Mouse (Mus musculus) limb, embryonic 12.5 days (tissue): Measurements from ENCODE around the gene Ublcp1. TPM values are rescaled to one million over a fixed set of nuclear protein-coding genes. Genes with fewer than 3 reads are reported as not detected.

Source experiments
- ATAC-seq: fragments of 200-750 bp; cut with Nextera tagmentation; 2 replicates; pipeline ENCODE4 v1.8.0; 2017; ENCODE audit warnings: low read depth, moderate TSS enrichment; ENCODE audit not compliant: insufficient number of reproducible peaks, insufficient read depth, low FRiP score, low TSS enrichment
- H3K27ac ChIP-seq: fragments of 300-500 bp; sonication (generic); 2 replicates; pipeline ENCODE4 v1.5.1; 2016; ENCODE audit warnings: mild to moderate bottlenecking, moderate library complexity
- H3K27me3 ChIP-seq: fragments of 300-500 bp; sonication (generic); 2 replicates; pipeline ENCODE4 v1.6.1; 2016; ENCODE audit warnings: mild to moderate bottlenecking, moderate library complexity
- H3K36me3 ChIP-seq: fragments of 300-500 bp; sonication (generic); 2 replicates; pipeline ENCODE4 v1.6.1; 2016; ENCODE audit warnings: mild to moderate bottlenecking, moderate library complexity
- H3K4me1 ChIP-seq: fragments of 300-500 bp; sonication (generic); replicated peaks from 2 replicates; pipeline ENCODE4 v1.6.1; 2016
- H3K4me2 ChIP-seq: fragments of 300-500 bp; sonication (generic); 2 replicates; pipeline ENCODE4 v1.6.1; 2016; ENCODE audit warnings: mild to moderate bottlenecking, moderate library complexity
- H3K4me3 ChIP-seq: fragments of 300-500 bp; sonication (generic); replicated peaks from 2 replicates; pipeline ENCODE4 v1.5.1; 2016; ENCODE audit warnings: mild to moderate bottlenecking
- H3K9ac ChIP-seq: fragments of 300-500 bp; sonication (generic); replicated peaks from 2 replicates; pipeline ENCODE4 v1.6.1; 2016; ENCODE audit warnings: mild to moderate bottlenecking, moderate library complexity
- H3K9me3 ChIP-seq: fragments of 300-500 bp; sonication (generic); 2 replicates; pipeline ENCODE4 v1.6.1; 2016; ENCODE audit warnings: mild to moderate bottlenecking, moderate library complexity
- WGBS: fragments of 180-500 bp; shearing (Covaris S2); methylation state at CpG from one replicate; pipeline ENCODE4 v1.1.7; 2016; 5-methylcytosine and 5-hydroxymethylcytosine counted together
- polyA plus RNA-seq: library from polyadenylated mRNA; unstranded; fragments of >200 nt; fragmentation: Nextera tagmentation; extraction: Ambion mirVana; gene quantifications from 2 replicates; pipeline ENCODE4 v1.2.1, GENCODE M21; 2016

The Ublcp1 gene
- polyA plus RNA-seq, 1 experiment from 2014 or later: 76.3 TPM

DNA sequence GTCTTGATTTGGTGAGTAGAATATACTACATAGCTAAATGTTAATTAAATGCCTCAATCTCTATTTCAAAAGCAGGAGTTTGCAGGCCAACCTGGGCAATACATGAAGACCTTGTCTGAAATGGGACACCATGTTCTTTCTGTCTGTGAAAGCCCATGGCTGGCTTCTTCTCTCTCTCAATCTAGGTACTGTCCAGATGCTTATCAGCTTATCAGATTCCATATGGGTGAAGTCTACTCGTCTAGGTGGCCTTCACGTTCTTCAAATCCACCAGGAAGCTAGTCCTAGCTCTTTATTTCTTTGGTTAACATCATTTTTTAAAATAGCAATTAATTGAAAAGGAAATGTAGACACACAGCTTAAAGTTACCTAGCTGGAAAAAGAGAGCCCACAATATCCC is 39.6 kb upstream of the Ublcp1 start:
- Histone ChIP-seq H3K9me3 (no peaks in the 10 kb centered on the region), H3K4me2 (no peak overlapping the region), H3K27ac (no peak overlapping the region), H3K36me3 (no peaks in the 10 kb centered on the region), H3K27me3 (no peaks in the 10 kb centered on the region), H3K4me1 (no peaks in the 10 kb centered on the region), H3K4me3 (no peak overlapping the region), H3K9ac (no peak overlapping the region)
- WGBS: 83% methylated on average over 2 of the region's 2 CpGs
- no peak for ATAC-seq

DNA sequence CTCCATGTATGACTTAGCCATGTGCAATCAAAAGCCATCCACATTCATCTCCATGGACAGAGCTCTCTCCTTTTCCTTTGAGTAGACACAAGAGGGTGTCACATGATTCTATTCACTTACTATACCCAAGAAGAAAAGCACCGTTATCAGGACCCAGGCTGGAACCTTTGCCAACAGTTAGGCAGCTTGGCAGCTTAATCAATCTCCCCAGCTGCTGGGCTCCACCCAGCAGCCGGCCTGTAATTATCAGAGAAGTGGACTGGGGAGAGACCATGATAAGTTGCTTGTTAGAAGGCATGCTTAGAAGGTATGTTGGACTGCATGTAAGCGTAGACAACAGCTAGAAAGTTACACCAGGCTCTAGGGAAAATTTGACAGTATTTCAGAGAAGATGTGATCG is 38.6 kb upstream of the Ublcp1 start:
- WGBS: 75% methylated on average over 4 of the region's 4 CpGs
- Histone ChIP-seq H3K4me3 (no peak overlapping the region), H3K36me3 (no peaks in the 10 kb centered on the region), H3K9me3 (no peaks in the 10 kb centered on the region), H3K9ac (no peak overlapping the region), H3K4me1 (no peaks in the 10 kb centered on the region), H3K27ac (no peak overlapping the region), H3K27me3 (no peaks in the 10 kb centered on the region), H3K4me2 (no peak overlapping the region)
- ATAC-seq: no peak

DNA sequence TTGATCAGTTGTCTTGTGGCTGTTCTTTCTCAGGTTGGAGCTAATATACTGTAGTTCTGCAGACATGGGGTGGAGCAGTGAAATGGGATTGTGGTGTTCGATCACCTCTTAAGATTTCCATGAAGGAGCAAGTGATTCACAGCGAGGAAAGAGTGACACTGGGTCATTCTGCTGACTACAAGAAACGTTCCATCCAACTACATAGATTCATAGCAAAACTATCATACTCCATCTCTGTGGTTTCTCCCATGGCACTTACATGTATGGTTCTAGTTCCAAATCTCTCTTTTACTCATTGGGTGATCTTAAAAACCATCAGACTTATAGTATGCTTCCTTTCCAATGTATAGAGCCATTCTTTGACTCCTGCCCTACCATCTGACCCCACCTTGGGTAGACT is 34.5 kb upstream of the Ublcp1 start:
- Histone ChIP-seq H3K9me3 (no peaks in the 10 kb centered on the region), H3K36me3 (no peaks in the 10 kb centered on the region), H3K4me3 (no peak overlapping the region), H3K27me3 (no peaks in the 10 kb centered on the region), H3K27ac (no peak overlapping the region), H3K4me1 (no peaks in the 10 kb centered on the region), H3K4me2 (no peak overlapping the region), H3K9ac (no peak overlapping the region)
- WGBS: 78% methylated on average over 3 of the region's 3 CpGs
- ATAC-seq: no peak

DNA sequence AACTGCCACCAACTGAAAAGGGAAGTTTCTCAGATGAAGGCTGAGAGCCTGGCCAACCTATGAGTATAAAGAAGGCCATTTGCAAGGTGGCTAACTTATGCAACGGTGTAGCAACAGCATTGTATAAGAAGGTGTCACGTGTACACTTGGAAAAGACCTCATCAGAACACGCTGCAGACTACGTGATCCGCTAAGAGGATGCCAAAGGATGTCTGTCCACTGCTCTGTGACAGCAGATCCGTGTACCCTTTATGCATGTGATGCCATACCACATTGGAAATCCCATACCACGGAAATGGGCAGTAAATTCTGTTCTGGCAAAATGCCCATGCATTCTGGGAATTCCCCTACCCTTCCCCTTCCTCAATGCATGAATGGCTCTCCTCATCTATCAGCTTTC is 33.8 kb upstream of the Ublcp1 start:
- H3K4me1 ChIP-seq: no peaks in the 10 kb centered on the region
- H3K9ac ChIP-seq: no peak overlapping the region
- WGBS: 87% methylated on average over 7 of the region's 7 CpGs
- no peak overlapping the region for H3K27ac ChIP-seq
- H3K36me3 ChIP-seq: no peaks in the 10 kb centered on the region
- H3K4me2 ChIP-seq: no peak overlapping the region
- ATAC-seq: no peak
- no peak overlapping the region for H3K4me3 ChIP-seq
- H3K27me3 ChIP-seq: no peaks in the 10 kb centered on the region
- H3K9me3 ChIP-seq: no peaks in the 10 kb centered on the region

DNA sequence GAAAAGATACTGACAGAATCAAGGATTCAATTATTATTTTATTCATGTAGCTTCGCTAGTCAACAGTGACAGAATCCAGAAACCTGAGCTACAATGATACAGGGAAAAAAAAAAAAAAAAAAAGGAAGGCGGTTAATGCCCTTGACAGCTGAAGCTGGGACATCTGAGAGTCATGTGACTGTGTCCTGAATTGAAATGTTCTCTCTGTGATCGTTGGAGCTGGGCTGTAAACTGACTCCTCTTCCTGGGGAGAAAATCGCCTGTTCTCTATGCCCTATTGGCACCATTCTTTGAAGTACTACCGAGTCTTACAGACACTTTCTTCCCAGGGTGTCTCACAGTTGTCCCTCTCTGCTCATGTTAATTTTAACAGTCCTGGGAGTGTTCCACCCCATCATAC is 32.6 kb upstream of the Ublcp1 start:
- Histone ChIP-seq H3K36me3 (no peaks in the 10 kb centered on the region), H3K27ac (no peak overlapping the region), H3K4me3 (no peak overlapping the region), H3K9me3 (no peaks in the 10 kb centered on the region), H3K27me3 (no peaks in the 10 kb centered on the region), H3K4me2 (no peak overlapping the region), H3K9ac (no peak overlapping the region), H3K4me1 (no peaks in the 10 kb centered on the region)
- ATAC-seq: no peak
- WGBS: 34% methylated on average over 5 of the region's 5 CpGs

DNA sequence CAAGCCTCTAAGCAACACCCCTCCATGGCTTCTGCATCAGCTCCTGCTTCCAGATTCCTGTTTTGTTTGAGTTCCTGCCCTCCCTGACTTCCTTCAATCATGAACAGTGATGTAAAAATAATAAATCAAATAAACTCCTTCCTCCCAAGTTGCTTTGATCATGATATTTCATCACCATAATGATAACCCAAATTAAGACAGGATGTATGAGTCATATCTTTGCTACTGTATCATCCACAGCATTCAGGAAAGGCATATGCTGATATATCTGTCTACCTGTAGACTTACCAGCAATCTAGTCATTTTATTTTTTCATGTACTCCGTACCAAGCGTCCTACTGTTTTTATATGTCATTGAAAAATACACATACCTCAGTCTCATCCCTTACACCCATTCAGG is 31.2 kb upstream of the Ublcp1 start:
- 92% methylated on average over 2 of the region's 2 CpGs for WGBS
- no peak for ATAC-seq

DNA sequence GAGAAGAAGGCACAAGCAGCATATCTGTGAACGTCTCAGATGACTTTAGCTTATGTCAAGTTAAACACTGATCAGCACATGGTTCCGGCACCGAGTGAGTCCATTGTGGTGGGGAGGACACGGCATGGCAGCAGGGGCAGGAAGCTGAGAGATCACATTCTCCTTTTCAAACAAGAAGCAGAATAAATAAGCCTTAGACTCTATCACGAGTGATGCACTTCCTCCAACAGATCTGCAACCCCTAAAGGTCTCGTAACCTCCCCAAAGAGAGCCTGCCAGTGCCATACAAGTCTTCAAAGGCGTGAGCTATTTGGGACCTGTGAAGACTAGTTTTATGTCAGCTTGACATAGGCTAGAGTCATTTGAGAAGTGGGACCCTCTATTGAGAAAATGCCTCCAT is 30.7 kb upstream of the Ublcp1 start:
- Histone ChIP-seq H3K9me3 (no peaks in the 10 kb centered on the region), H3K4me2 (no peak overlapping the region), H3K4me1 (0 out of 2 replicates have a peak, but pooled peaks cover 5% of the 10 kb centered on the region), H3K4me3 (no peak overlapping the region), H3K36me3 (no peaks in the 10 kb centered on the region), H3K27me3 (no peaks in the 10 kb centered on the region), H3K9ac (no peak overlapping the region), H3K27ac (no peak overlapping the region)
- no peak for ATAC-seq
- 88% methylated on average over 7 of the region's 7 CpGs for WGBS

More for the DNA sequence above, 31.2 kb upstream of the Ublcp1 start:
- Histone ChIP-seq H3K4me1 (no peaks in the 10 kb centered on the region), H3K36me3 (no peaks in the 10 kb centered on the region), H3K27ac (no peak overlapping the region), H3K4me2 (no peak overlapping the region), H3K27me3 (no peaks in the 10 kb centered on the region), H3K9me3 (no peaks in the 10 kb centered on the region), H3K9ac (no peak overlapping the region), H3K4me3 (no peak overlapping the region)

DNA sequence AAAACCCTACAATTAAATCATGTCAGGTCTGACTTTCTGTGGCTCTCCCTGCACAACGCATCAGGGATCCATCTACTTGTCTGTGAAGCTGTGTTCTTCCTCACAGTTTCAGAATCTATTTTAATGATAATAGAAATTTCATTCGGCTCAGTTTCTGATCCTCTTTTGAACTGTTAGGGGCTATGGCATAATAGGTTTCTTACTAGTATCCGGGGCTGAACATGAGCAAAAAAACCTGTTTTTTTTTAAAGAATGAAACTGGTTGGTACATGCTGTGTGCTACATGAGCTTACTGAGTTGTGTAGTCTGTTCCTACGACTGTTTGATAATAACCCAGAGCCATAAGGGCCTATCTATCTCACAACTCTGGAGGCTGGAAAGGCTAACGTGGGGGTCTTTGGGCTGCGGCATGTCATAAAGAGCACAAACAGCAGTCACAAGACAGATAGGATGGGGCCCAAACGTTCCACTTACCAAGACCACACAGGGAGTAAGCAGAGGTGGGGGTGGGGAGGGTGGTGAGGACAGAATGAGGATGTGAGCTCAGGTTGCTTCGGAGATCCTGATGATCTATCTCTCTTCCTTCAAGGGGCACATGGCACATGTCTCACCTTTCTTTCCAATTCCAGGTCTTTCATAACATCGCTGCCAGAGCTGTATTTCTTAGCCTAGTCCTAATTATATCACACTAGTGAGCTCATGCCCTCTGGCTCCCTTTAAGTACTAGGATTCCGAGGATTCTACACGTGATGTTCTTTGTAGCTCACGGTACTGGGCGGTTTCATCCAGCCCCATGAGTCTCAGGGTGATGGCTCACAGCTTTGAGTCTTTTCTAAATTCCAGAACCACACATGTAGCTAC is 28.3 kb upstream of the Ublcp1 start:
- no peak overlapping the region for H3K9ac ChIP-seq
- no peaks in the 10 kb centered on the region for H3K9me3 ChIP-seq
- H3K27ac ChIP-seq: no peak overlapping the region
- H3K4me1 ChIP-seq: 0 out of 2 replicates have a peak, but pooled peaks cover 5% of the 10 kb centered on the region
- WGBS: 69% methylated on average over 13 of the region's 13 CpGs
- no peaks in the 10 kb centered on the region for H3K36me3 ChIP-seq
- H3K4me2 ChIP-seq: no peak overlapping the region
- H3K4me3 ChIP-seq: no peak overlapping the region
- H3K27me3 ChIP-seq: no peaks in the 10 kb centered on the region
- ATAC-seq: no peak

DNA sequence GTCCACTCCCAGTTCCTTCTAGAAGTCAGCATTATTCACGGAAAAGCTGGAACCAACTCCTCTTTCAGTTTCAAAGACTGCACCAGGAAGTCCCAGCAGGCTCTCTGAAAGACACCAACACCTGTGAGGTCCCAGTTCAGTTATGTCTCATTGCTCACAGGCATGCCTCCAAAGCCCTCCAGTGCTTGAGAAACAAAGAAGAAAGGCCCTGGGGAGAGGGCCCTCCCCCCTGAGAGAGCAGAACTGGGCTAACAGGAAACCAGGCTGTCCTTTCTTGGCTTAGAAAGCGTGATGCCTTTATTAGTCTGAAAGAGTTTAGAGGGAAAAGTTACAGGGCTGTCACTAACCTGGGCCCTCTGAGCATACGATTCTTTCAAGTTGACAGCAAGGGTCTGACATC is 25.9 kb upstream of the Ublcp1 start:
- no peaks in the 10 kb centered on the region for H3K27me3 ChIP-seq

DNA sequence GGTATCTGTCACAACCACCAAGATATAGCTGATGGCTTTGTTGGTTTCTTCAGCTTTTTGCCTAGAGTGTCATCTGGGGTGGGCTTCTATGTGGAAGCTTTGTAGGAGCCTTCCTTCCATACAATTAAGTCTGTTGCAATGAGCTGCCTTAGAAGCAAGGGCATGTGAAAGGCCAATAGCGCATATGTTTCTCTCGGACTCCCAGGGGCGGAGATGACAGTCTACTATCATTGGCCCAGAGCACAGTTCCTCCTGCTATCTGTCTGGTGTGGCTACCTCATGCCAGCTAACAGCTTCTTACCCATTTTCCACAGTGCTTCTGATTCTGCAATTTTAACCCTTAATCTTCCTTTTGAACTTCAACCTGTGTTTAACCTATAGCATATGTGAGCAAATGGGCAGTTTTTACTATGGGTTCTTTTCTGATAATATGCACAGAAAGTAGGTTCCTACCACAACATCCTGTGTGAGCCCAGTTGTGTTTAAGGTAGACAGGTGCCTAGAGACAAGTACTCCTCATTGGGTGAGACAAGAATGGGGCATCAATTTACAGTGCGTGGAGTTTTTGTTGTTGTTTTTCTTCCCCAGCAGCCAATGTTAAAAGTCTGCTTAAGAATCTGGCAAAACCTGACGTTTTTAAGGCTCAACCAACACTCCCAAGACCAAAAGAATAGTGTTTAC is 24.5 kb upstream of the Ublcp1 start:
- no peak overlapping the region for H3K27ac ChIP-seq
- H3K9me3 ChIP-seq: no peaks in the 10 kb centered on the region
- no peak overlapping the region for H3K9ac ChIP-seq
- H3K27me3 ChIP-seq: no peaks in the 10 kb centered on the region
- no peak overlapping the region for H3K4me3 ChIP-seq
- 78% methylated on average over 5 of the region's 5 CpGs for WGBS
- no peaks in the 10 kb centered on the region for H3K36me3 ChIP-seq
- ATAC-seq: no peak
- 0 out of 2 replicates have a peak, but pooled peaks cover 5% of the 10 kb centered on the region for H3K4me1 ChIP-seq
- no peak overlapping the region for H3K4me2 ChIP-seq

More for the DNA sequence above, 25.9 kb upstream of the Ublcp1 start:
- WGBS: 63% methylated on average over 3 of the region's 3 CpGs
- no peak overlapping the region for H3K4me2 ChIP-seq
- ATAC-seq: no peak
- no peak overlapping the region for H3K9ac ChIP-seq
- H3K9me3 ChIP-seq: no peaks in the 10 kb centered on the region
- no peaks in the 10 kb centered on the region for H3K36me3 ChIP-seq
- H3K4me3 ChIP-seq: no peak overlapping the region
- no peak overlapping the region for H3K27ac ChIP-seq
- 0 out of 2 replicates have a peak, but pooled peaks cover 5% of the 10 kb centered on the region for H3K4me1 ChIP-seq

DNA sequence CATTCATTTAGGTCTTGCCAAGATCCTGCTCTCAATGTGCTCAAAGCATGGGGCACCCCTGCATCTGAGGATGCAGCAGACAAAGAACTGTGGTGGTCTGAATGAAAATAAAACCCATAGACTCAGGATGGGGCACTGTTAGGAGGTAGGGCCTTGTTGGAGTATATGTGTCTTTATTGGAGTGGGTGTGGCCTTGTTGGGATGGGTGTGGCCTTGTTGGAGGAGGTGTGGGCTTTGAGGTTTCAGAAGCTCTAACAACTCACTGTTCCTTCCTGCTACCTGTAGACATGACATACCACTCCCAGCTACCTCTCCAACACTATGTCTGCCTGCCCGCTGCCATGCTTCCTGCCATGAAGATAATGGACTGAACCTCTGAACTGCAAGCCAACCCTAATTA is 18.8 kb upstream of the Ublcp1 start:
- Histone ChIP-seq H3K4me1 (no peaks in the 10 kb centered on the region), H3K4me2 (no peak overlapping the region), H3K4me3 (no peak overlapping the region), H3K27ac (no peak overlapping the region), H3K9me3 (no peaks in the 10 kb centered on the region), H3K36me3 (no peaks in the 10 kb centered on the region), H3K27me3 (no peaks in the 10 kb centered on the region), H3K9ac (no peak overlapping the region)
- no peak for ATAC-seq
- WGBS: 96% methylated on average over 1 of the region's 1 CpGs
